Mouse (Mus musculus): ENCODE measurements around the gene Mkln1. TPM values are rescaled to one million over a fixed set of nuclear protein-coding genes. Genes with fewer than 3 reads are reported as not detected.
"Not testable (repeated sequence)": the region's sequence is repeated elsewhere in the genome, so short reads cannot be mapped to it uniquely, and the experiment has no call there.

Gene Mkln1
- total RNA-seq, 2 experiments from 2014 or later = 141 to 142 TPM

GRCm38 (mm10) chr6:31544318-31544717 is 145.8 kb downstream of the Mkln1 start:
- no peak for DNase-seq (ENCODE audit: extremely low spot score in 1 of 2, low spot score in 1 of 2)

- DNase-seq (ENCODE audit: extremely low spot score in 1 of 2, low spot score in 1 of 2) = no peak
Observed at GRCm38 (mm10) chr6:31549361-31550051, 151.0 kb downstream of the Mkln1 start.

GRCm38 (mm10) chr6:31550876-31551532 is 152.5 kb downstream of the Mkln1 start:
- DNase-seq (ENCODE audit: extremely low spot score in 1 of 2, low spot score in 1 of 2) = no peak

GRCm38 (mm10) chr6:31556460-31557100 is 158.0 kb downstream of the Mkln1 start:
- DNase-seq (ENCODE audit: extremely low spot score in 1 of 2, low spot score in 1 of 2) = no peak

- no peak for DNase-seq (ENCODE audit: extremely low spot score in 1 of 2, low spot score in 1 of 2)
Observed at GRCm38 (mm10) chr6:31560138-31560959, 161.8 kb downstream of the Mkln1 start.

GRCm38 (mm10) chr6:31561948-31562347 is 163.4 kb downstream of the Mkln1 start:
- DNase-seq (ENCODE audit: extremely low spot score in 1 of 2, low spot score in 1 of 2) = not testable (repeated sequence)

GRCm38 (mm10) chr6:31562371-31563080 is 164.0 kb downstream of the Mkln1 start:
- no peak for DNase-seq (ENCODE audit: extremely low spot score in 1 of 2, low spot score in 1 of 2)

GRCm38 (mm10) chr6:31563235-31564181 is 165.0 kb downstream of the Mkln1 start, which contains the start of gene Podxl:
Gene Podxl, minus strand, starts transcription at chr6:31563981.
- peak in 1 of 2 experiments; percentile 41 for DNase-seq (ENCODE audit: extremely low spot score in 1 of 2, low spot score in 1 of 2)

- peak in 1 of 2 experiments; percentile 44 for DNase-seq (ENCODE audit: extremely low spot score in 1 of 2, low spot score in 1 of 2)
Observed at GRCm38 (mm10) chr6:31564182-31564531, 165.6 kb downstream of the Mkln1 start.

GRCm38 (mm10) chr6:31564901-31565391 is 166.4 kb downstream of the Mkln1 start:
- DNase-seq (ENCODE audit: extremely low spot score in 1 of 2, low spot score in 1 of 2) = no peak

Other genes starting within 250 kb of the Mkln1 start
- gene Podxl, start 165.2 kb downstream of the Mkln1 start, total RNA-seq (2021) = 10 to 100 TPM; 14.0 to 17.2 TPM

Data from layer of hippocampus, postnatal 25 days (tissue).